Mouse (Mus musculus) ES-CJ7 (cell line): ENCODE measurements around the gene Gjb2.

ENCODE experiments used
- DNase-seq: peaks from one replicate; pipeline ENCODE4 v3.0.0; 2011; ENCODE audit warnings: low read depth, low spot score

Gene Gjb2

DNA sequence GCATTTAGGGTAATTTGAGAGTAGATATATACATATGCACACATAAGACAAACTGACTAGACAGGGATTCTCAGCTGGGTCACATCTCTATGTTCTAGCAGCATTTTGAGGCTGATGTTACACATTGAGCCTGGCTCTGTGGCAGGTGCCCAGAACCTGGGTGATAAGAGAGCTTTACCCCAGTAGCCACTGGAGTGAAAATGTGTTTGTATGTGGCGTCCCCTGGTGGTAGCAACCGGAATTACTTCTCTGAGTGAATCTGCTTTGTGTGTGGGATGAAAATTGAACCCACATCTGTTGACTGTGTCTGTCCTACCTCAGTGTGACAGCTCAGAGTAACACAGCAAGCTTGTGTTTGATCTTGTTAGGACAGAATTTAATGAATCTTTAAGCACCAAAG lies 34.6 kb downstream of the Gjb2 start:
- DNase-seq: peak; percentile 53

GRCm38 (mm10) chr14:57066053-57066452 lies 38.4 kb downstream of the Gjb2 start:
- no peak for DNase-seq

- peak; percentile 74 for DNase-seq
These were observed 44.5 kb downstream of the Gjb2 start for GRCm38 (mm10) chr14:57060052-57060451.

GRCm38 (mm10) chr14:57057563-57058321 lies 46.8 kb downstream of the Gjb2 start, which contains the start of gene Gja3:
Gene Gja3 (minus strand): TSS chr14:57058100.
- DNase-seq: peak; percentile 60

DNA sequence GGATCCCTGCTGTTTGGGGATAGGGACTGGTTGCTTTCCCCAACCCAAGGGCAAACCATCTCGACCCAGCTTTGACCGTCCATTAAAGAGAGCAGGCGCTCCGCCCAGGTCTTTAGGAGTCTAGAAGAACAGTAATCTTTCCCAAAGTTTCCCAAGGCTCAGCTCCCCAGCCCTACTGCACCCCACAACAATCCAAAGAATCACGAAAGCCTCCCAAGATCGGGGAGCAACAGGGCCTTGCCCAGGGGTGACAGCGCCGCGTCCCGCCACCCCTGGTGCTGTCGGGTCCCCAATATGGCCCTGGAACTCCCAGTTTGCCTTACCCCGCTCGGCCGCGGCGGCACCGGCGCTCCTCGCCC lies 47.3 kb downstream of the Gjb2 start:
- peak; percentile 21 for DNase-seq

GRCm38 (mm10) chr14:57052713-57053112 lies 51.8 kb downstream of the Gjb2 start:
- no peak for DNase-seq
